Mouse (Mus musculus) forebrain, embryonic 12.5 days (tissue): Measurements from ENCODE around the gene Naaladl1. TPM values are rescaled to one million over a fixed set of nuclear protein-coding genes. Genes with fewer than 3 reads are reported as not detected.
"Not testable (repeated sequence)": the region's sequence is repeated elsewhere in the genome, so short reads cannot be mapped to it uniquely, and the experiment has no call there.

Source experiments
- ATAC-seq: fragments of 200-750 bp; cut with Nextera tagmentation; 2 replicates; pipeline ENCODE4 v1.8.0; 2017; ENCODE audit warnings: moderate TSS enrichment; ENCODE audit not compliant: low FRiP score
- H3K27ac ChIP-seq: fragments of 300-500 bp; sonication (generic); 2 replicates; pipeline ENCODE4 v1.5.1; 2016; ENCODE audit warnings: mild to moderate bottlenecking
- H3K27me3 ChIP-seq: fragments of 300-500 bp; sonication (generic); 2 replicates; pipeline ENCODE4 v1.6.1; 2016; ENCODE audit warnings: mild to moderate bottlenecking
- H3K36me3 ChIP-seq: fragments of 300-500 bp; sonication (generic); replicated peaks from 2 replicates; pipeline ENCODE4 v1.6.1; 2016; ENCODE audit warnings: mild to moderate bottlenecking
- H3K4me1 ChIP-seq: fragments of 300-500 bp; sonication (generic); 2 replicates; pipeline ENCODE4 v1.6.1; 2016
- H3K4me2 ChIP-seq: fragments of 300-500 bp; sonication (generic); 2 replicates; pipeline ENCODE4 v1.6.1; 2016; ENCODE audit warnings: mild to moderate bottlenecking, moderate library complexity
- H3K4me3 ChIP-seq: fragments of 300-500 bp; sonication (generic); replicated peaks from 2 replicates; pipeline ENCODE4 v1.5.1; 2016; ENCODE audit warnings: mild to moderate bottlenecking
- H3K9ac ChIP-seq: fragments of 300-500 bp; sonication (generic); 2 replicates; pipeline ENCODE4 v1.6.1; 2016; ENCODE audit warnings: mild to moderate bottlenecking
- H3K9me3 ChIP-seq: fragments of 300-500 bp; sonication (generic); 2 replicates; pipeline ENCODE4 v1.6.1; 2016
- WGBS: fragments of 180-500 bp; shearing (Covaris S2); methylation state at CpG from one replicate; pipeline ENCODE4 v1.1.7; 2016; 5-methylcytosine and 5-hydroxymethylcytosine counted together
- polyA plus RNA-seq: library from polyadenylated mRNA; unstranded; fragments of >200 nt; fragmentation: Nextera tagmentation; extraction: Ambion mirVana; gene quantifications from 2 replicates; pipeline ENCODE4 v1.2.1, GENCODE M21; 2016

Gene Naaladl1
- polyA plus RNA-seq, 1 experiment from 2014 or later = 1.2 TPM

DNA sequence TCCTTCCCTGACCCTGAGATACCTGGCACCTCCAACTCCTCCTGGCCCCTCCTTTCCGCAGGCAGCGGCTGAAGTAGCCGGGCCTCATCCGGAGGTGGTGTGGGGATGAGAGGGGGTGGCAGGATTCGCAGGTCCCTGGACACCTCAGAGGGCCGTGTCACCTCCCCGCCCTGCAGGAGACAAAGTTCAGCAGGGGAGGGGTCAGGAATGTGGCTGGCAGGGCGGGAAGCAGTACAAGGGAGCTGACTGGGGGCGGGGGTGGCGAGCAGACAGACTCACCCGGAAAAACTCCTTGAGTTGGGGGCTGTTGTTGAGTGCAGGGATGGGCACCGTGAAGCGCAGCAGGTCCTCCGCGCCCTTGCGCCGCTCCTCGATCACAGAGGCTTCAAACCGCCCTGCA is 16.2 kb downstream of the Naaladl1 start:
- Histone ChIP-seq H3K27me3 (no peaks in the 10 kb centered on the region), H3K27ac (no peak overlapping the region), H3K36me3 (0 out of 2 replicates have a peak, but pooled peaks cover 1% of the 10 kb centered on the region), H3K4me2 (no peak overlapping the region), H3K9me3 (no peaks in the 10 kb centered on the region), H3K4me3 (no peak overlapping the region), H3K9ac (0 out of 2 replicates have a peak overlapping the region, but pooled peaks have one; percentile 12), H3K4me1 (peaks cover 16% of the 10 kb centered on the region)
- 34% methylated on average over 18 of the region's 19 CpGs for WGBS
- ATAC-seq = no peak

DNA sequence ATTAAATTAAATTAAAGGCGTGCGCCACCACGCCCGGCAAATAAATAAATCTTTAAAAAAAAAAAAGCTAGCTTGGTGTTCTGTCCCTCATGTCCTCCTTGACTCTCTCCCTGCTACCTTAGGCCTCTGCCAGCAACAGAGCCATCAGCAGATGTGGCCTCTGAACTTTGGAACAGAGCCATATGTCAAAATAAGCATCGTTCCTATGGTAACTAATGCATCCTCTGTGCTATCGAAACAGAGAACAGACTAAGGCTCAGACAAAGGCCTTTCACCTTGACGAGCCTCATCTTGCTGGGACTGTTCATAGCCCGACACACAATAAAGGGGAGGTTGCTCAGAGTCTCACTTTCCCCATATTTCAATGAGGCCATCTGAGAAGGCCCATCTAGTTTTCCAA is 17.7 kb downstream of the Naaladl1 start:
- ATAC-seq = no peak
- no peak overlapping the region for H3K9ac ChIP-seq
- peak overlapping the region; percentile 65 for H3K27ac ChIP-seq
- 72% methylated on average over 8 of the region's 8 CpGs for WGBS
- no peak overlapping the region for H3K4me3 ChIP-seq
- H3K4me2 ChIP-seq = no peak overlapping the region
- no peaks in the 10 kb centered on the region for H3K9me3 ChIP-seq
- no peaks in the 10 kb centered on the region for H3K27me3 ChIP-seq
- H3K4me1 ChIP-seq = peaks cover 10% of the 10 kb centered on the region
- no peaks in the 10 kb centered on the region for H3K36me3 ChIP-seq

DNA sequence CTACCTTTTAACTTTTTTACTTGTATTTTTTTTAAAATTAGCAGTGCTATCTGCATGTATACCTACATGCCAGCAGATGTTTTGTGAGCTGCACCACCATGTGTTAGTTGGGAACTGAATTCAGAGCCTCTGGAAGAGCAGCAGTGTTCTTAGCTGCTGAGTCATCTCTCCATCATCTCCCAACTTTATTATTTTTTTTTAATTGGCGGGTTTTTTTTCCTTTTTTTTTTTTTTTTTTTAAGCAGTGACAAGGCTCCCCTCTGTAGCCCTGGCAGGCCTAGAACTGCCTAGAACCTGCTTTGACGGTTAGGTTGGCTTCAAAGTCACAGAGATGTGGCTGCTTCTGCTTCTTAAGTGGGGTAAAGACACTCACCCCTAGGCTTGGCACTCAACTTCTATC is 19.3 kb downstream of the Naaladl1 start:
- Histone ChIP-seq H3K9ac (no peak overlapping the region), H3K36me3 (no peaks in the 10 kb centered on the region), H3K9me3 (no peaks in the 10 kb centered on the region), H3K27ac (no peak overlapping the region), H3K27me3 (no peaks in the 10 kb centered on the region), H3K4me2 (no peak overlapping the region), H3K4me3 (no peak overlapping the region), H3K4me1 (0 out of 2 replicates have a peak, but pooled peaks cover 7% of the 10 kb centered on the region)
- ATAC-seq = no peak
- WGBS = 83% methylated on average over 2 of the region's 2 CpGs

DNA sequence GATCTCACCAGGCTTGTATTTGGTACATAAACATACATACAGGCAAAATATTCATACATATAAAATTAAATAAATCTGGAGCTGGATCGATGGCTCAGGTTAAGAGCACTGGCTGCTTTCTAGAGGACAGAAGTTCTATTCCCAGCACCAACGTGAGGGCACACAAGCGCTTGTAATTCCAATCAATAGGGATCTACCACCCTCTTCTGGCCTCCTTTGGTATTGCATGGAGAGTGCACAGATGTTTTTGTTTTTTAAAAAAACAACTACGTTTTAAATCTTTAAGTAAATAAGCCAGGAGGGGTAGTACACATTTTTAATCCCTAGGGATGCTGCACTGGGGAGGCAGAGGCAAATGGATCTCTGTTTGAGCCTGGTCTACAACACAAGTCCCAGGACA is 20.7 kb downstream of the Naaladl1 start:
- 0 out of 2 replicates have a peak, but pooled peaks cover 7% of the 10 kb centered on the region for H3K4me1 ChIP-seq
- H3K36me3 ChIP-seq = no peaks in the 10 kb centered on the region
- H3K27ac ChIP-seq = no peak overlapping the region
- 24% methylated on average over 4 of the region's 4 CpGs for WGBS
- H3K27me3 ChIP-seq = no peaks in the 10 kb centered on the region
- ATAC-seq = no peak
- no peak overlapping the region for H3K9ac ChIP-seq
- H3K4me3 ChIP-seq = no peak overlapping the region
- no peak overlapping the region for H3K4me2 ChIP-seq
- H3K9me3 ChIP-seq = no peaks in the 10 kb centered on the region

DNA sequence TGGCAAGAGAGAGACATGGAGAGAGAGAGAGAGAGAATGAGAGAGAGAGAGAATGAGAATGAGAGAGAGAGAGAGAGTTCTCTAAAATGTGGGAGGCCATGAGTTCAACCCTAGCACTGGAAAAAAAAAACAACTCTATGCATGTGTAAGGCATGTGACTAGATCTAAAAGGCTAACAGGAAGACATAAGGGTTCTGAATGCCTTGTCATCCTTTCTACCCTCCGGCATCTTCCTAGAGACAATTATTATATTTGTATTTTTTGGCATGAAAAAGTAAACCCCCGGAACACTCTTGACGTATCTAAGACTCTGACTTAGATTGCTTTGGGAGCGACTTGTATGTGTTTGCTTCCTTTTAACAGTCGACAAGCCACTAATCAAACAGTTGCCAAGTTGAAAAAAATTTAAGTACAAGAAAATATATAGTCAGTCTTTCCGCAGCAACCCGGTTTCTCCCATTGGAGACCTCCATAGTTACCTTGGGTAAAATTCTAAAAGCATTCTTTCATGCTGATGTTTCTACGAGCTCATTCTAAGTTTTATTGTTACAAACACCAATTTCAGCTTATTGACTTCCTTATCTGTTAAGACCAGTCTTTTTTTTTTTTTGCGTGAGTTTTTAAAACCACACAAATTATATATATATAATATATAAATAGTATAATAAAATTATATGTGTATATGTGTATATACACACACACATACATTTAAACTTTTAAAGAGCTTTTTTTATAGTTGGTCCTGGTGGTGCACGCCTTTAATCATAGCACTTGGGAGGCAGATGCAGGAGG is 21.4 kb downstream of the Naaladl1 start:
- Histone ChIP-seq H3K4me2 (peak overlapping the region; percentile 70), H3K36me3 (no peaks in the 10 kb centered on the region), H3K27ac (peak overlapping the region; percentile 83), H3K27me3 (no peaks in the 10 kb centered on the region), H3K4me1 (0 out of 2 replicates have a peak, but pooled peaks cover 7% of the 10 kb centered on the region), H3K9me3 (no peaks in the 10 kb centered on the region), H3K9ac (peak overlapping the region; percentile 63; the same call in 1 of the 2 replicates), H3K4me3 (peak overlapping the region; percentile 52)
- ATAC-seq = no peak
- 74% methylated on average over 10 of the region's 10 CpGs for WGBS

DNA sequence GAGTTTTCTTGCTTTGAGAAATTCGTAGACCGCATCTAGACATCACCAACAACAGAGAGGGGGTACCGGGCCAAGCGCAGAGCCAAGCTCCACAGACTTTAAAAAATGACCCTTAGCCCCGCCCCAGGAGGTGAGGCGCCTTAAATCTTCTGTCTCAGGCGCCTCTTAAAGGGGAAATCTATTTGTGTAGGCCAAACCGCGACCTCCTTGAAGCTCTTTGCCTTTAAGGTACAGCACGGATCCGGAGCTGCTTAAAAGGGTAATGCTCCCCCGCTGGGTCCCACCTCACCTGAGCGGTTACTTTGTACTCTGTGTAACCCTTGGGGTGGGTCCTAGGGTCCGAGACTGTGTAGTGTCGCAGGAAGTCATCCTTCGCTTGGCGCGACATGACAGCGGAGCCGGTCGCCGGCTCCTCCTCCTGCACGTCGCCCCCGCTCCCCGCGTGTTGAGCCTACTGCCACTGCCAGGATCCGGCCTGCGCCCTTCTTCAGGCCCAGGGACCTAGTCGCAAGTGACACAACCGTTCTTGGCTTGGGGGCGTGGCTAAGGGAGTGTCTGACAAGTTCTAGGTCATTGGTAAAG is 22.3 kb downstream of the Naaladl1 start, which contains the start of gene Snx15:
Gene Snx15 (minus strand): TSS at position 545 of the 582 bp plus-strand sequence.
- Histone ChIP-seq H3K27me3 (no peaks in the 10 kb centered on the region), H3K9me3 (no peaks in the 10 kb centered on the region), H3K4me3 (peak within 1 kb of the TSS; percentile 52), H3K4me2 (peak within 1 kb of the TSS; percentile 70), H3K27ac (peak within 1 kb of the TSS; percentile 83), H3K36me3 (no peaks in the 10 kb centered on the region), H3K4me1 (0 out of 2 replicates have a peak, but pooled peaks cover 7% of the 10 kb centered on the region), H3K9ac (peak within 1 kb of the TSS; percentile 63)
- WGBS = under 1% methylated on average over 32 of the region's 32 CpGs
- ATAC-seq = peak; percentile 93

DNA sequence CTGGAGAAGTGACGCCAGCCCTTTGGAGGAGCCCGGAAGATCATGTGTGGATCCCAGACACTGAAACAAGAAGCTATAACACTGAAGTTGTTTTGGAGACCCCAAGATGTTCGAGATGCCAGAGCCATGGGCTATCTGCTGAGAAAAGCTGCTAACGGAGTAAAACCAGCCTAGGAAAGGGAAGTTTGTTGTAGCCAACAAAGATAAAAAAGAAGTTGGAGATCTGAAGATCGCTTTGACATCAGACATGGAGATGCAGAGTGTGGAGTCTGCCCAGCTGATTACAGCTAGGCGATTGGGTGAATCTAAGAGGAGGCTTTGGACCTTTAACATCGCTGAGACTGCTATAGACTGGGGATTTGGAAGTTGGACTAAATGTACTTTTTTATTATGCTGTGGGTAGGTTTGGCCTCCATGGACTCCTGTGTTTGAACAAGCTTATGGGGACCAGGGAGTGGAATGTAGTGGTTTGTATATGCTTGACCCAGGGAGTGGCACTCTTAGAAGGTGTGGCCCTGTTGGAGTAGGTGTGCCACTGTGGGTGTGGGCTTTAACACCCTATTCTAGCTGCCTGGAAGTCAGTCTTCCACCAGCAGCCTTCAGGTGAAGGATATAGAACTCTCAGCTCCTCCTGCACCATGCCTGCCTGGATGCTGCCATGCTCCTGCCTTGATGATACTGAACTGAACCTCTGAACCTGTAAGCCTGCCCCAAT is 25.0 kb downstream of the Naaladl1 start:
- not testable (repeated sequence) for H3K9me3 ChIP-seq, H3K9ac ChIP-seq, H3K4me3 ChIP-seq, H3K27ac ChIP-seq, ATAC-seq, H3K27me3 ChIP-seq, H3K4me1 ChIP-seq, H3K4me2 ChIP-seq
- H3K36me3 ChIP-seq = peaks cover 17% of the 10 kb centered on the region
- 79% methylated on average over 7 of the region's 7 CpGs for WGBS

DNA sequence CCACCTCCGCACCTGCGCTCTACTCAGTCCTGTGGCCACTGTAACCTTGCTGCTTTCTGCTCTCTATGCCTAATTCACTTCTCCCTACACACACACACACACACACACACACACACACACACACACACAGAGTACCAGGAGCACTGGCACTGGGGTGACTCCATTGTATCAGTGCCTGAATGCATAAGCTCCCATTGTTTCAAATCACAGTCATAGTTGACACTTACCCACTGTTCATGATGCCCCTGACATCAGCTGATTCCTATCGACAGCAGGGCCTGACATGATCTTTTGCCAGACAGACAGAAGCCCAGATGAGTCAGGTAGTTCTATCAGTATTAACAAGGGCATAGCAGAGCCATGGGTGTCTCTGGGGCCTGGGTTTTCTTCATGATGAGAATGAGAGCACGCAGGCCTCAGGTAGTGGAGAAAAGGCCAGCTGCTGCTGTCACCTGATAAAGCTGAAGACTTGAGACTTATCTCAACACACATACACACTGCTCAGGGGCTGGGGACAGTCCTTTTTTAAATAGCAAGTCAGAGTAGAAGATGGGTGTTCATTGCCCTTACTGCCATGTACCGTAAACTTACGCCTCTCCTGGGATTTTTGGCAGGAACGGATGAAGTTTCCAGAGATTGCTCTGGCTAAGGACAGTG is 26.7 kb downstream of the Naaladl1 start:
- no peak overlapping the region for H3K4me2 ChIP-seq
- 0 out of 2 replicates have a peak, but pooled peaks cover 7% of the 10 kb centered on the region for H3K4me1 ChIP-seq
- no peak for ATAC-seq
- peaks cover 31% of the 10 kb centered on the region for H3K36me3 ChIP-seq
- H3K4me3 ChIP-seq = no peak overlapping the region
- no peak overlapping the region for H3K9ac ChIP-seq
- H3K27me3 ChIP-seq = no peaks in the 10 kb centered on the region
- WGBS = 92% methylated on average over 7 of the region's 7 CpGs
- no peaks in the 10 kb centered on the region for H3K9me3 ChIP-seq
- no peak overlapping the region for H3K27ac ChIP-seq

DNA sequence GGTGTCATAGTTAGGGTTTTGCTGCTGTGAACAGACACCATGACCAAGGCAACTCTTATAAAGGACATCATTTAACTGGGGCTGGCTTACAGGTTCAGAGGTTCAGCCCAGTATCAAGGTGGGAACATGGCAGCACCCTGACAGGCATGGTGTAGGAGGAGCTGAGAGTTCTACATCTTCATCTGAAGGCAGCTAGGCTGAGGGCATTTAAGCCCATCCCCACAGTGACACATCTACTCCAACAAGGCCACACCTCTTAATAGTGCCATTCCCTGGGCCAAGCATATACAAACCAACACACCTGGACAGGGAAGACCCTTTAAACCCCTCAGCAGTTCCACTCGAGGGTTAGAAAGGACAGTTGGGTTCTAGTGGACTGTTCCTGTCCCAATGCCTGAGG is 27.6 kb downstream of the Naaladl1 start:
- not testable (repeated sequence) for H3K4me1 ChIP-seq, H3K27me3 ChIP-seq, H3K9me3 ChIP-seq, H3K9ac ChIP-seq, H3K4me2 ChIP-seq, ATAC-seq, H3K27ac ChIP-seq, H3K4me3 ChIP-seq
- peaks cover 38% of the 10 kb centered on the region for H3K36me3 ChIP-seq
- 52% methylated on average over 1 of the region's 1 CpGs for WGBS

DNA sequence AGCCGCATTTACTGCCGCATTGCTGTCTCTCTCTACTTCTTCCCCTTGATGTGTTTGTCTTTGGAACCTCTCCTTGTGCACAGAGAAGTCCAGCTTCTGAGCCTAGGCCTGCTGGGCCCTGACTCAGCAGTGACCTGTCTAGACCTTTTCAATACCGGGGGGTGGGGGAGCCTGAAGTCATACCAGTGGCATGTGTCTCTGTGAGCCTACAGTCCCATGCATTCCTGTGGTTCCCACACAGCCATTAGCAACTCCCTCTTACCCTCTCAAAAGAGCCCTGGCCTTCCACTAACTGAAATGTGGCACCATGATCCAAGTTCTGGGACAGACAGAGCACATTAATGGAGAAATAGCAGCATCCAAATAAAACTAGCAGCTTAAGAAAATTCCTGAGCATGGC is 30.8 kb downstream of the Naaladl1 start:
- WGBS = 90% methylated on average over 3 of the region's 3 CpGs
- Histone ChIP-seq H3K9me3 (no peaks in the 10 kb centered on the region), H3K36me3 (peaks cover 38% of the 10 kb centered on the region), H3K4me2 (no peak overlapping the region), H3K4me3 (no peak overlapping the region), H3K9ac (no peak overlapping the region), H3K4me1 (peaks cover 11% of the 10 kb centered on the region), H3K27ac (no peak overlapping the region), H3K27me3 (no peaks in the 10 kb centered on the region)
- ATAC-seq = no peak

DNA sequence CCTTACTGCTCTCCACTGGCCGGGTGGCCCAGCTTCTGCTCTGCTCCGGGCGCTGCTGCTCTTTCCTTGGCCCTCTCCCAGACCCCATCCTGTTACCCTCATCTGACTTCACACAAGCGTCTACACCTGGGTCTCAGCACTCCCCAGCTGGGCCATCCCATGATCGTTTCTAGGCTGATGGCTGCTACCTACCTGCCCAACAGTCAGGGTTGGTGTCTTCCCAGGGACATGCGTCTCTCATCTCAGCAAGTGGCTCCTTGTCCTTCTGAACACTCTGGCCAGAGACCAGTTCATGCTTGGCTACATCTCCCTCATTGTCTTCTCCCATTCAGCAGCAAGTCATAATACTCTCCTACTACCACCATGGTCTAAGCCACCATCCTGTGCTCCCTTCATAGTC is 34.1 kb downstream of the Naaladl1 start:
- WGBS = 94% methylated on average over 6 of the region's 6 CpGs
- Histone ChIP-seq H3K36me3 (peaks cover 30% of the 10 kb centered on the region), H3K4me2 (peak overlapping the region; percentile 92), H3K27ac (0 out of 2 replicates have a peak overlapping the region, but pooled peaks have one; percentile 9), H3K9ac (peak overlapping the region; percentile 80), H3K27me3 (no peaks in the 10 kb centered on the region), H3K9me3 (0 out of 2 replicates have a peak, but pooled peaks cover 3% of the 10 kb centered on the region), H3K4me3 (peak overlapping the region; percentile 73), H3K4me1 (peaks cover 15% of the 10 kb centered on the region)
- no peak for ATAC-seq

DNA sequence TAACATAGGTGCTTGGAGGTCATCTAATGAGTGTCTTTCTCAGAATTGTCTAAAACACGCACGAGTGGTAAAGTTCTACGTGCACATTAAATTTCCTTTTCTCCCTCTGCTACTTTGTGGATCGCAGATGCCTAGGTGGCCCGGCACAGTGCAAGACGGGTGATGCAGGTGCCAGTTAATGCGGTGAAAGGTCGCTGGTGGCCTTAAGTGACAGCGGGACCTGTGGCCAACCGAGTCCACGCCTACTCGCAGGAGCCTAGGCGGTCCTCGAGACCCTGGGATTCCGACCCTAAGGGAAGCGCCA is 34.7 kb downstream of the Naaladl1 start:
- peak overlapping the region; percentile 92 for H3K4me2 ChIP-seq
- ATAC-seq = no peak
- H3K36me3 ChIP-seq = peaks cover 24% of the 10 kb centered on the region
- H3K9ac ChIP-seq = peak overlapping the region; percentile 80
- no peaks in the 10 kb centered on the region for H3K27me3 ChIP-seq
- H3K4me3 ChIP-seq = peak overlapping the region; percentile 73
- H3K4me1 ChIP-seq = peaks cover 15% of the 10 kb centered on the region
- H3K27ac ChIP-seq = peak overlapping the region; percentile 99
- 7% methylated on average over 16 of the region's 16 CpGs for WGBS
- H3K9me3 ChIP-seq = 0 out of 2 replicates have a peak, but pooled peaks cover 3% of the 10 kb centered on the region
